Comparison of ENCODE assay signal across 8 mouse cellular contexts in the genomic region with DNA sequence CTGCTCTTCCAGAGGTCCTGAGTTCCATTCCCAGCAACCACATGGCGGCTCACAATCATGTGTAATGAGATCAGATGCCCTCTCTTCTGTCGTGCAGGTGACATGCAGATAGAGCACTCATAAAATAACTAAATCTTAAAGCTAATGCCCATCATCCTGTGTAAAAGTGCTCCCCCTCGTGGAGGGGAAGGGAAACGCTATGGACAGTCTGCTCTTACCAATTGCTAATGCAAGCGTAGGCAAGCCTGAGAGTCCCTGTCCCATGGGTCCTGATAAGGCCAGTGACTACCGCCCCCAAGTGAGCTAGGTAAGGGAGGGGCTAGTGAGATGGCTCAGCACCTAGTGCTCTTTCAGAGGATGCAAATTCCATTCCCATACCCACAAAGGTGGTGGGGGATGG. TPM values are rescaled to one million over a fixed set of nuclear protein-coding genes. Genes with fewer than 3 reads are reported as not detected.
DNase-seq lines count a peak whose midpoint lies in the region; ATAC-seq and TF ChIP-seq lines count a peak whose summit lies in the region.

No protein-coding gene starts in this region.

- H3K4me3 ChIP-seq in forebrain, embryonic 11.5 days (ENCODE audit: low read depth, low read length): no peak overlapping the region
- no peak overlapping the region for H3K4me3 ChIP-seq in forebrain, embryonic 15.5 days
- no peak overlapping the region for H3K4me3 ChIP-seq in testis, adult 2 months (ENCODE audit: control insufficient read depth, low read depth, low read length)

- no peak overlapping the region for H3K4me2 ChIP-seq in forebrain, embryonic 11.5 days (ENCODE audit: low read depth, low read length, severe bottlenecking)
- H3K4me2 ChIP-seq in forebrain, embryonic 15.5 days (replicated peaks): no peak overlapping the region

- TF ChIP-seq POLR2A in testis, adult 2 months (IDR thresholded peaks at IDR 0.05; ENCODE audit: control insufficient read depth, low read depth, low read length): no peak

- H3K9me3 ChIP-seq in forebrain, embryonic 11.5 days (ENCODE audit: control insufficient read depth, low read length): no peaks in the 10 kb centered on the region
- H3K9me3 ChIP-seq in forebrain, embryonic 15.5 days: no peaks in the 10 kb centered on the region

- WGBS in forebrain, embryonic 11.5 days: 17% methylated on average over 6 of the region's 6 CpGs
- 10% methylated on average over 6 of the region's 6 CpGs for WGBS in forebrain, embryonic 15.5 days

- H3K36me3 ChIP-seq in forebrain, embryonic 11.5 days (ENCODE audit: control insufficient read depth, insufficient read depth, low read length): no peaks in the 10 kb centered on the region; the same call in 1 of the 2 replicates
- H3K36me3 ChIP-seq in forebrain, embryonic 15.5 days: peaks cover 44% of the 10 kb centered on the region
- H3K36me3 ChIP-seq in testis, adult 2 months (ENCODE audit: control insufficient read depth, insufficient read depth, low read length): no peaks in the 10 kb centered on the region

- 0 out of 2 replicates have a peak, but pooled peaks have one; percentile 7 for ATAC-seq in forebrain, embryonic 11.5 days (replicated peaks; ENCODE audit: low FRiP score)
- no peak for ATAC-seq in forebrain, embryonic 15.5 days (replicated peaks)

- no peak overlapping the region for H3K27ac ChIP-seq in forebrain, embryonic 11.5 days (ENCODE audit: low read depth, low read length)
- no peak overlapping the region for H3K27ac ChIP-seq in forebrain, embryonic 15.5 days (replicated peaks)
- H3K27ac ChIP-seq in testis, adult 2 months (ENCODE audit: control insufficient read depth, insufficient read depth, low read depth, low read length): no peak overlapping the region

- DNase-seq in forebrain, embryonic 11.5 days (ENCODE audit: low spot score): peak; percentile 82
- DNase-seq in testis, postnatal 10 days (ENCODE audit: low spot score): no peak
- DNase-seq in embryo, embryonic 10 days (ENCODE audit: low spot score): peak; percentile 83
- peak; percentile 84 for DNase-seq in kidney, adult 9 months
- peak; percentile 63 to 84 for DNase-seq in lung, postnatal 4 days
- peak; percentile 66 to 86 for DNase-seq in thymus, postnatal 10 days (ENCODE audit: low spot score in 2 of 2)

- TF ChIP-seq CTCF in testis, adult 2 months (IDR thresholded peaks at IDR 0.05; ENCODE audit: control insufficient read depth, insufficient read depth, insufficient replicate concordance, low read depth, low read length): peak; percentile 33; the same call in 1 of the 2 replicates

- no peak overlapping the region for H3K9ac ChIP-seq in forebrain, embryonic 11.5 days (ENCODE audit: low read length)
- no peak overlapping the region for H3K9ac ChIP-seq in forebrain, embryonic 15.5 days (replicated peaks)

- no peaks in the 10 kb centered on the region for H3K4me1 ChIP-seq in forebrain, embryonic 11.5 days (replicated peaks; ENCODE audit: control insufficient read depth, insufficient read depth, low read length)
- no peaks in the 10 kb centered on the region for H3K4me1 ChIP-seq in forebrain, embryonic 15.5 days
- no peaks in the 10 kb centered on the region for H3K4me1 ChIP-seq in testis, adult 2 months (ENCODE audit: control insufficient read depth, insufficient read depth, low read length)

- no peaks in the 10 kb centered on the region for H3K27me3 ChIP-seq in forebrain, embryonic 11.5 days (ENCODE audit: control insufficient read depth, insufficient read depth, low read length)
- no peaks in the 10 kb centered on the region for H3K27me3 ChIP-seq in forebrain, embryonic 15.5 days
- H3K27me3 ChIP-seq in testis, adult 2 months (ENCODE audit: control insufficient read depth, insufficient read depth, low read length): no peaks in the 10 kb centered on the region

RNA-seq across cellular contexts. Expression of a gene that starts 3.2 kb away (rescaled TPM):
- polyA plus RNA-seq in forebrain, embryonic 11.5 days (2014; fragmentation: Nextera tagmentation; extraction: Ambion mirVana): 1.6 and 2.3 TPM in 2 replicates
- 6.1 and 7.4 TPM in 2 replicates for polyA plus RNA-seq in forebrain, embryonic 15.5 days (2015; fragmentation: Nextera tagmentation; extraction: Ambion mirVana)
- polyA plus RNA-seq in testis, adult 2 months (2012; rRNA removed): 0.53 and 0.54 TPM in 2 replicates

RNA-seq across cellular contexts. Expression of a gene that starts 9.3 kb away (rescaled TPM):
- 26.4 and 29.0 TPM in 2 replicates for polyA plus RNA-seq in forebrain, embryonic 11.5 days (2014; fragmentation: Nextera tagmentation; extraction: Ambion mirVana)
- 17.2 and 18.2 TPM in 2 replicates for polyA plus RNA-seq in forebrain, embryonic 15.5 days (2015; fragmentation: Nextera tagmentation; extraction: Ambion mirVana)
- 15.9 and 20.2 TPM in 2 replicates for polyA plus RNA-seq in testis, adult 2 months (2012; rRNA removed)

RNA-seq across cellular contexts. Expression of a gene that starts 10.3 kb away (rescaled TPM):
- 2.4 and 2.7 TPM in 2 replicates for polyA plus RNA-seq in forebrain, embryonic 11.5 days (2014; fragmentation: Nextera tagmentation; extraction: Ambion mirVana)
- polyA plus RNA-seq in forebrain, embryonic 15.5 days (2015; fragmentation: Nextera tagmentation; extraction: Ambion mirVana): 6.8 and 7.4 TPM in 2 replicates
- polyA plus RNA-seq in testis, adult 2 months (2012; rRNA removed): 1.5 and 1.6 TPM in 2 replicates

RNA-seq across cellular contexts. Expression of a gene that starts 14.9 kb away (rescaled TPM):
- polyA plus RNA-seq in forebrain, embryonic 11.5 days (2014; fragmentation: Nextera tagmentation; extraction: Ambion mirVana): 93.4 and 101 TPM in 2 replicates
- polyA plus RNA-seq in forebrain, embryonic 15.5 days (2015; fragmentation: Nextera tagmentation; extraction: Ambion mirVana): 89.2 and 91.1 TPM in 2 replicates
- polyA plus RNA-seq in testis, adult 2 months (2012; rRNA removed): 891 and 908 TPM in 2 replicates

RNA-seq across cellular contexts. Expression of a gene that starts 15.5 kb away (rescaled TPM):
- 158 and 169 TPM in 2 replicates for polyA plus RNA-seq in forebrain, embryonic 11.5 days (2014; fragmentation: Nextera tagmentation; extraction: Ambion mirVana)
- 313 and 321 TPM in 2 replicates for polyA plus RNA-seq in forebrain, embryonic 15.5 days (2015; fragmentation: Nextera tagmentation; extraction: Ambion mirVana)
- polyA plus RNA-seq in testis, adult 2 months (2012; rRNA removed): 56.6 and 63.4 TPM in 2 replicates
